Mouse (Mus musculus): ENCODE results near the gene Npdc1. TPM values are rescaled to one million over a fixed set of nuclear protein-coding genes. Genes with fewer than 3 reads are reported as not detected.
"Not testable (repeated sequence)": the region's sequence is repeated elsewhere in the genome, so short reads cannot be mapped to it uniquely, and the experiment has no call there.

The Npdc1 gene
- polyA plus RNA-seq, 1 experiment from 2014 or later, result 198 TPM

- H3K9me3 ChIP-seq, result no peaks in the 10 kb centered on the region
- no peak for ATAC-seq (ENCODE audit: low FRiP score)
- peaks cover 84% of the 10 kb centered on the region for H3K27me3 ChIP-seq
- H3K36me3 ChIP-seq (replicated peaks), result no peaks in the 10 kb centered on the region
- WGBS, result 91% methylated on average over 7 of the region's 7 CpGs
- peaks cover 28% of the 10 kb centered on the region for H3K4me1 ChIP-seq
- H3K9ac ChIP-seq, result no peak overlapping the region
- H3K27ac ChIP-seq, result no peak overlapping the region
- no peak overlapping the region for H3K4me2 ChIP-seq
- no peak overlapping the region for H3K4me3 ChIP-seq (replicated peaks)
Measured at GRCm38 (mm10) chr2:25398065-25398464, 1.1 kb upstream of the Npdc1 start.

DNA sequence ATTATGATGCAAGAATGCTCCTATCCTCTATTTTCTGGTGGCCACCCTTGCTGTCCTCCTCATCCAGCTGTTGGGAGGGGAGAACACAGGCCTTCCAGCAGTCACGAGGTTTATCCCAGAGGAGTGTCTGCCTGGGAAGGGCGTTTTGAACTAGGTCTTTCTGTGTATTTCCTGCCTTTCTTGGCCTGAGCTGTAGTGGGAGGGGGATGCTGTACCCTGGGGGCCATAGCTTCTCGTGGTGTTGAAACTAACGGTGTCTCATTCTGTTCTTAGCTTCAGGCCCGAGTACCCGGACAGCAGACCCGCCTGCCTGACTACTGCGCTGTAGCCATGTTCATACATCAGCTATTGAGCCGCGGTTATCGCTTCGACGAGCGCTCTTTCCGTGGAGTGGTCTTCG is 1.1 kb downstream of the Npdc1 start:
- Histone ChIP-seq H3K4me3 (replicated peaks) (peak overlapping the region; percentile 25; the same call in 1 of the 2 replicates), H3K27ac (no peak overlapping the region), H3K9me3 (no peaks in the 10 kb centered on the region), H3K4me2 (peak overlapping the region; percentile 50), H3K36me3 (replicated peaks) (no peaks in the 10 kb centered on the region), H3K9ac (no peak overlapping the region), H3K27me3 (peaks cover 66% of the 10 kb centered on the region), H3K4me1 (peaks cover 30% of the 10 kb centered on the region)
- no peak for ATAC-seq (ENCODE audit: low FRiP score)
- WGBS, result 24% methylated on average over 16 of the region's 16 CpGs

DNA sequence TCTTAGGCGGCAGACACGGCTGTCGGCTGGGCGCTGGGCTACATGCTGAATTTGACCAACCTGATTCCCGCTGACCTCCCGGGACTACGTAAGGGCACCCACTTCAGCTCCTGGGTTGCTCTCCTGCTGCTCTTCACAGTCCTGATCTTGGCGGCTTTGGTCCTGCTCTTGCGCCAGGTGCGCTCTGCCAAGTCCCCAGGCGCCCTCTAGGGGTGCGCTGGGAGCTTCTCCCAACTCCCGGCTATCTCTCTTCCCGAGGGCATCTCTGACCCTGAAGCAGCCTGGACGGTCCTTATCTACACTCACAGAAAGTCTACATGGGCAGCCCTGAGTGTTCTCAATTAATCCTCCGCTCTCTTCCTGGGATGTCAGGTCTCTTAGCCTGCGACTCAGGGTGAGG is 1.6 kb downstream of the Npdc1 start:
- H3K4me3 ChIP-seq (replicated peaks), result peak overlapping the region; percentile 25
- H3K4me2 ChIP-seq, result peak overlapping the region; percentile 50
- peaks cover 31% of the 10 kb centered on the region for H3K4me1 ChIP-seq
- no peak overlapping the region for H3K9ac ChIP-seq
- peaks cover 61% of the 10 kb centered on the region for H3K27me3 ChIP-seq
- H3K9me3 ChIP-seq, result no peaks in the 10 kb centered on the region
- H3K36me3 ChIP-seq (replicated peaks), result no peaks in the 10 kb centered on the region
- ATAC-seq (ENCODE audit: low FRiP score), result no peak
- 4% methylated on average over 17 of the region's 17 CpGs for WGBS
- H3K27ac ChIP-seq, result no peak overlapping the region

DNA sequence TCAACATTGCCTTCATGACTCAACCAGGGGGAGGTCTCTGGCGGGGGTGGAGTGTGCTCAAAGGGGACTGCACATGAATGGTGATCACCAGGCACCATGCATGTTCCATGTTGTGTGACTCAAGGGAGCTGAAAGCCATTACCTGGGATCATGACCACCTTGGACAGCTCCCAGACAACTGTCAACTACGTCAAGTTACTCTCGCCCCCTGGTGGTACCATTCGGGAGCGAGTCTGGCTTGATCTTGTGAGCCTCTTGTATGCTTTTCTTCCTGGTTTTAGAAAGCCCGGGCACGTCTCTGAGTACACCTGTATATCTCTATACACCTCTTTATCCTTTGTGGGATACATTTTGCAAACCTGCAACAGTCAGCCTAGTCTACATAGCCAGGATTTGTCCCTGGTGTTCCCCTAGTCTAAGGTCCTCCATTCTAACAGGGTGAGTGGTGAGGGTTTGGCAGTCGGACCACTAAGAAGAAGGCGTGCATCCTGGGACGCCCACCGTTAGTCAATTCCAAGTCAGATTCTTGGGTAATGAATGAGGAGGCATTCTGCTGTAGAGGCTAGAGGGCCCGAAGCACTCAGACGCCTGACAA is 3.3 kb downstream of the Npdc1 start:
- Histone ChIP-seq H3K9me3 (no peaks in the 10 kb centered on the region), H3K36me3 (replicated peaks) (peaks cover 7% of the 10 kb centered on the region), H3K4me3 (replicated peaks) (peak overlapping the region; percentile 90), H3K27me3 (peaks cover 44% of the 10 kb centered on the region), H3K27ac (peak overlapping the region; percentile 92), H3K4me2 (peak overlapping the region; percentile 76), H3K9ac (peak overlapping the region; percentile 91), H3K4me1 (peaks cover 27% of the 10 kb centered on the region)
- under 1% methylated on average over 13 of the region's 13 CpGs for WGBS
- ATAC-seq (ENCODE audit: low FRiP score), result peak; percentile 37

- WGBS, result under 1% methylated on average over 54 of the region's 54 CpGs
- ATAC-seq (ENCODE audit: low FRiP score), result peak; percentile 82
- Histone ChIP-seq H3K27me3 (peaks cover 38% of the 10 kb centered on the region), H3K9me3 (no peaks in the 10 kb centered on the region), H3K9ac (peak overlapping the region; percentile 91), H3K4me3 (replicated peaks) (peak overlapping the region; percentile 90), H3K4me1 (peaks cover 27% of the 10 kb centered on the region), H3K36me3 (replicated peaks) (peaks cover 13% of the 10 kb centered on the region), H3K27ac (peak overlapping the region; percentile 92), H3K4me2 (peak overlapping the region; percentile 76)
Measured at GRCm38 (mm10) chr2:25402972-25403601, 3.9 kb downstream of the Npdc1 start.

- Histone ChIP-seq H3K27ac (no peak overlapping the region), H3K4me2 (peak overlapping the region; percentile 76), H3K4me1 (peaks cover 27% of the 10 kb centered on the region), H3K9me3 (no peaks in the 10 kb centered on the region), H3K36me3 (replicated peaks) (peaks cover 20% of the 10 kb centered on the region), H3K27me3 (peaks cover 29% of the 10 kb centered on the region), H3K9ac (peak overlapping the region; percentile 91), H3K4me3 (replicated peaks) (peak overlapping the region; percentile 90)
- WGBS, result 89% methylated on average over 4 of the region's 4 CpGs
- no peak for ATAC-seq (ENCODE audit: low FRiP score)
Measured at GRCm38 (mm10) chr2:25403994-25404393, 4.8 kb downstream of the Npdc1 start.

GRCm38 (mm10) chr2:25408908-25409307 is 9.8 kb downstream of the Npdc1 start:
- Histone ChIP-seq H3K9me3 (no peaks in the 10 kb centered on the region), H3K36me3 (replicated peaks) (peaks cover 30% of the 10 kb centered on the region), H3K27ac (no peak overlapping the region), H3K9ac (no peak overlapping the region), H3K4me2 (no peak overlapping the region), H3K4me1 (peaks cover 16% of the 10 kb centered on the region), H3K4me3 (replicated peaks) (no peak overlapping the region), H3K27me3 (no peaks in the 10 kb centered on the region)
- WGBS, result 89% methylated on average over 10 of the region's 10 CpGs
- no peak for ATAC-seq (ENCODE audit: low FRiP score)

GRCm38 (mm10) chr2:25413436-25413835 is 14.3 kb downstream of the Npdc1 start:
- H3K9ac ChIP-seq; H3K4me1 ChIP-seq; H3K4me2 ChIP-seq; H3K9me3 ChIP-seq; ATAC-seq (ENCODE audit: low FRiP score); H3K27ac ChIP-seq; H3K27me3 ChIP-seq; H3K4me3 ChIP-seq (replicated peaks): not testable (repeated sequence)
- H3K36me3 ChIP-seq (replicated peaks), result peaks cover 16% of the 10 kb centered on the region

GRCm38 (mm10) chr2:25417426-25417825 is 18.3 kb downstream of the Npdc1 start:
- 8% methylated on average over 3 of the region's 3 CpGs for WGBS
- ATAC-seq (ENCODE audit: low FRiP score), result no peak

GRCm38 (mm10) chr2:25421896-25422295 is 22.7 kb downstream of the Npdc1 start:
- no peak overlapping the region for H3K27ac ChIP-seq
- 0 out of 2 replicates have a peak, but pooled peaks cover 3% of the 10 kb centered on the region for H3K4me1 ChIP-seq
- no peaks in the 10 kb centered on the region for H3K36me3 ChIP-seq (replicated peaks)
- ATAC-seq (ENCODE audit: low FRiP score), result peak; percentile 63; the same call in 1 of the 2 replicates
- 23% methylated on average over 3 of the region's 3 CpGs for WGBS
- peaks cover 43% of the 10 kb centered on the region for H3K27me3 ChIP-seq
- no peak overlapping the region for H3K4me3 ChIP-seq (replicated peaks)
- no peak overlapping the region for H3K9ac ChIP-seq
- H3K9me3 ChIP-seq, result no peaks in the 10 kb centered on the region
- no peak overlapping the region for H3K4me2 ChIP-seq

More at GRCm38 (mm10) chr2:25417426-25417825, 18.3 kb downstream of the Npdc1 start:
- Histone ChIP-seq H3K9me3 (no peaks in the 10 kb centered on the region), H3K4me1 (0 out of 2 replicates have a peak, but pooled peaks cover 3% of the 10 kb centered on the region), H3K36me3 (replicated peaks) (no peaks in the 10 kb centered on the region), H3K27ac (no peak overlapping the region), H3K4me2 (no peak overlapping the region), H3K27me3 (no peaks in the 10 kb centered on the region), H3K4me3 (replicated peaks) (no peak overlapping the region), H3K9ac (no peak overlapping the region)

DNA sequence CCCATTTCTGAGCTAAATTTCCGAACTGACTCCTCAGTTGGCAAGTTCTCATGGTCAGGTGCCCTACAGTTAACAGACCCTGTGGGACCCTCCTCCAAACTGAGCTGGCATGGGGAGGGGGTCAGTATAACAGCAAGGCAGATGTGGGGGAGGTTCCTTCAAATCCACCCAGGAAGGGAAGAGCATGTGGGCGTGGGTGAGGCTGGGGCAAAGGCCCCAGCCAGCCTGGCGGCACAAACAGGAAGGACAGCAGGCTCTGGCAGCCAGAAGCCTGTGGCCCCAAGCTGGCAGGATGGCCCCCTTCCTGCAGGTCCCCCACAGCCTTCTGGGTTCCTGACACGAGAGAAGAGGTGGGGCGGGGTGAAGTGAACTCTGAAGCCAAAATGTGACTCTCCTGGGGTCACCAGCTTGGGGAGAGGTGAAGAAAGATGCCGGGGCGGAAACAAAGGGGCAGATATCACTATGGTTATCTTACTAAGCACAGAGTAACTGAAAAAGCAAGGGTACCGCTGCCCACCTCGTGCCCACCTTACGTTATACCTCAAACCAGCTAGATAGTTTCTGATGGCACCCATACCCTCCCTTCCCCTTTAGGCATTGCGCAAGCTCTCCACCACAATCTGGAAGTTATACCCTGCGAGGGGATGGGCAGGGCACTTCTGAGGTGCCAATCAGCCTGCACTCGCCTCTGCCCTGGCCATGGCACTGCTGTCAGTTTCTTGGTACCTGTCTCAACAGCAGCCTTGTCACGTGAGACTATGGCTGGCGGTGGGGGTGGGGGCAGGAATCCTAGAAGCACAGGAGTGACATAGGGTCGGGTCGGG is 23.6 kb downstream of the Npdc1 start, which contains the start of gene Fut7:
TSS of gene Fut7 (plus strand) at position 681 of the 824 bp plus-strand sequence.
- WGBS, result 73% methylated on average over 17 of the region's 17 CpGs
- H3K27ac ChIP-seq, result no peak within 1 kb of the TSS
- peaks cover 43% of the 10 kb centered on the region for H3K27me3 ChIP-seq
- H3K4me1 ChIP-seq, result no peaks in the 10 kb centered on the region
- no peaks in the 10 kb centered on the region for H3K36me3 ChIP-seq (replicated peaks)
- no peak within 1 kb of the TSS for H3K9ac ChIP-seq
- no peak within 1 kb of the TSS for H3K4me3 ChIP-seq (replicated peaks)
- no peak for ATAC-seq (ENCODE audit: low FRiP score)
- H3K9me3 ChIP-seq, result no peaks in the 10 kb centered on the region
- H3K4me2 ChIP-seq, result no peak within 1 kb of the TSS

- no peak overlapping the region for H3K4me2 ChIP-seq
- no peak for ATAC-seq (ENCODE audit: low FRiP score)
- no peak overlapping the region for H3K9ac ChIP-seq
- H3K4me1 ChIP-seq, result no peaks in the 10 kb centered on the region
- H3K27ac ChIP-seq, result no peak overlapping the region
- peaks cover 43% of the 10 kb centered on the region for H3K27me3 ChIP-seq
- no peaks in the 10 kb centered on the region for H3K36me3 ChIP-seq (replicated peaks)
- H3K9me3 ChIP-seq, result no peaks in the 10 kb centered on the region
- 53% methylated on average over 1 of the region's 1 CpGs for WGBS
- H3K4me3 ChIP-seq (replicated peaks), result no peak overlapping the region
Measured at GRCm38 (mm10) chr2:25423626-25424025, 24.5 kb downstream of the Npdc1 start.
